Mouse (Mus musculus) liver, embryonic 16.5 days (tissue): ENCODE measurements at regions not wholly inside any gene's neighbourhood (a gene's known extent, or its start where the extent isn't known, plus 50 kb on each side); places are given as distances from the start of the nearest gene placed in this dataset.

Experiments used
- ATAC-seq: fragments of 200-750 bp; cut with Nextera tagmentation; 2 replicates; pipeline ENCODE4 v1.8.0; 2017; ENCODE audit warnings: low read depth, mild to moderate bottlenecking, moderate number of reproducible peaks, moderate library complexity
- H3K27ac ChIP-seq: fragments of 300-500 bp; sonication (generic); 2 replicates; pipeline ENCODE4 v1.5.1; 2014; ENCODE audit warnings: mild to moderate bottlenecking, low read length
- H3K27me3 ChIP-seq: fragments of 300-500 bp; sonication (generic); 2 replicates; pipeline ENCODE4 v1.6.1; 2014; ENCODE audit warnings: low read depth, low read length, mixed read lengths; ENCODE audit not compliant: control insufficient read depth, insufficient read depth
- H3K36me3 ChIP-seq: fragments of 300-500 bp; sonication (generic); 2 replicates; pipeline ENCODE4 v1.6.1; 2014; ENCODE audit warnings: mild to moderate bottlenecking; ENCODE audit not compliant: control insufficient read depth, insufficient read depth
- H3K4me1 ChIP-seq: fragments of 300-500 bp; sonication (generic); 2 replicates; pipeline ENCODE4 v1.6.1; 2014; ENCODE audit warnings: low read depth, low read length, mixed read lengths; ENCODE audit not compliant: control insufficient read depth
- H3K4me2 ChIP-seq: fragments of 300-500 bp; sonication (generic); 2 replicates; pipeline ENCODE4 v1.6.1; 2014; ENCODE audit warnings: low read depth, low read length, mixed read lengths
- H3K4me3 ChIP-seq: fragments of 300-500 bp; sonication (generic); 2 replicates; pipeline ENCODE4 v1.5.1; 2014; ENCODE audit warnings: low read depth, mild to moderate bottlenecking, low read length
- H3K9ac ChIP-seq: fragments of 300-500 bp; sonication (generic); 2 replicates; pipeline ENCODE4 v1.6.1; 2014; ENCODE audit warnings: low read depth, low read length
- H3K9me3 ChIP-seq: fragments of 300-500 bp; sonication (generic); replicated peaks from 2 replicates; pipeline ENCODE4 v1.6.1; 2016; ENCODE audit warnings: low read length; ENCODE audit not compliant: control insufficient read depth
- WGBS: fragments of 180-500 bp; shearing (Covaris S2); extraction: QIAGEN DNeasy Blood & Tissue Kit; methylation state at CpG from one replicate; pipeline ENCODE4 v1.1.7; 2014; ENCODE audit not compliant: insufficient replicate concordance; 5-methylcytosine and 5-hydroxymethylcytosine counted together

- no peak for ATAC-seq
- no peaks in the 10 kb centered on the region for H3K27me3 ChIP-seq
- no peaks in the 10 kb centered on the region for H3K4me1 ChIP-seq
- no peak overlapping the region for H3K27ac ChIP-seq
- no peak overlapping the region for H3K4me2 ChIP-seq
- no peak overlapping the region for H3K9ac ChIP-seq
- no peaks in the 10 kb centered on the region for H3K9me3 ChIP-seq
- H3K4me3 ChIP-seq = no peak overlapping the region
- 61% methylated on average over 19 of the region's 19 CpGs for WGBS
- no peaks in the 10 kb centered on the region for H3K36me3 ChIP-seq
These were observed 59.2 kb upstream of the Rrp15 start for GRCm38 (mm10) chr1:186808192-186808960.

GRCm38 (mm10) chr1:186804451-186804850 lies 55.3 kb upstream of the Rrp15 start:
- 65% methylated on average over 5 of the region's 5 CpGs for WGBS
- ATAC-seq = no peak
- no peak overlapping the region for H3K27ac ChIP-seq
- H3K36me3 ChIP-seq = no peaks in the 10 kb centered on the region
- no peaks in the 10 kb centered on the region for H3K9me3 ChIP-seq
- H3K4me2 ChIP-seq = no peak overlapping the region
- no peak overlapping the region for H3K9ac ChIP-seq
- H3K27me3 ChIP-seq = no peaks in the 10 kb centered on the region
- H3K4me1 ChIP-seq = no peaks in the 10 kb centered on the region
- no peak overlapping the region for H3K4me3 ChIP-seq
